Mouse (Mus musculus) hindbrain, embryonic 16.5 days (tissue): ENCODE measurements at regions not wholly inside any gene's neighbourhood (a gene's known extent, or its start where the extent isn't known, plus 50 kb on each side); places are given as distances from the start of the nearest gene placed in this dataset.
A peak's percentile ranks its signal among the peaks of the same experiment; 100 is the strongest.

Experiments used
- ATAC-seq: fragments of 200-750 bp; cut with Nextera tagmentation; 2 replicates; pipeline ENCODE4 v1.8.0; 2017; ENCODE audit warnings: moderate TSS enrichment, moderate library complexity
- H3K27ac ChIP-seq: fragments of 300-500 bp; sonication (generic); 2 replicates; pipeline ENCODE4 v1.5.1; 2014; ENCODE audit warnings: low read depth, mild to moderate bottlenecking, control low read depth, low read length, moderate library complexity
- H3K27me3 ChIP-seq: fragments of 300-500 bp; sonication (generic); replicated peaks from 2 replicates; pipeline ENCODE4 v1.6.1; 2014; ENCODE audit warnings: low read length; ENCODE audit not compliant: control insufficient read depth, insufficient read depth
- H3K36me3 ChIP-seq: fragments of 300-500 bp; sonication (generic); 2 replicates; pipeline ENCODE4 v1.6.1; 2014; ENCODE audit warnings: mild to moderate bottlenecking, low read length, moderate library complexity, mixed read lengths; ENCODE audit not compliant: control insufficient read depth, insufficient read depth
- H3K4me1 ChIP-seq: fragments of 300-500 bp; sonication (generic); 2 replicates; pipeline ENCODE4 v1.6.1; 2014; ENCODE audit warnings: low read depth, low read length; ENCODE audit not compliant: control insufficient read depth, insufficient read depth
- H3K4me2 ChIP-seq: fragments of 300-500 bp; sonication (generic); 2 replicates; pipeline ENCODE4 v1.6.1; 2014; ENCODE audit warnings: mild to moderate bottlenecking, low read length, control low read depth, moderate library complexity
- H3K4me3 ChIP-seq: fragments of 300-500 bp; sonication (generic); 2 replicates; pipeline ENCODE4 v1.5.1; 2014; ENCODE audit warnings: mild to moderate bottlenecking, low read length, control low read depth, moderate library complexity
- H3K9ac ChIP-seq: fragments of 300-500 bp; sonication (generic); 2 replicates; pipeline ENCODE4 v1.6.1; 2014; ENCODE audit warnings: low read depth, mild to moderate bottlenecking, control low read depth, low read length, moderate library complexity
- H3K9me3 ChIP-seq: fragments of 300-500 bp; sonication (generic); 2 replicates; pipeline ENCODE4 v1.6.1; 2014; ENCODE audit warnings: mild to moderate bottlenecking, low read length, moderate library complexity; ENCODE audit not compliant: control insufficient read depth
- WGBS: fragments of 180-500 bp; shearing (Covaris S2); extraction: QIAGEN DNeasy Blood & Tissue Kit; methylation state at CpG from one replicate; pipeline ENCODE4 v1.1.7; 2014; 5-methylcytosine and 5-hydroxymethylcytosine counted together

DNA sequence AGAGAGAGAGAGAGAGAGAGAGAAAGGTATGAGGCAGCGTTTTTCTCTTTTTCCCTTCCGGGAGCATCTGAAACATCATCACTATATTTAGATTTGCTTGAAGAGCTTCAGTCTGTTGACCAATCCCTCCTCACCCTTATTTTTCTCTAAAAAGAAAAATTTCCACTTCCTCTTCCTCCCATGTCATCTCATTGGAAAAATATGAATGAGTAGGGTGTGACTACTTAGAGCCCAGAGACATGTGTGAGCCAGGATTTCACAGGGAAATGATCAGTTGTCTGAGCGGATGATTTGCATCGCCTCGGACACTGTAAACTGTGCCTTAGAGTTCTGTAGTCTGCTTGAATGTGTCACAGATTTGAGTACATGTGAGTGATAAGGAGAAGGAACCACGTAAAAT, 111.3 kb upstream of the Ptger4 start:
- no peaks in the 10 kb centered on the region for H3K36me3 ChIP-seq
- H3K9ac ChIP-seq, result no peak overlapping the region
- ATAC-seq, result no peak
- no peaks in the 10 kb centered on the region for H3K4me1 ChIP-seq
- WGBS, result 93% methylated on average over 6 of the region's 6 CpGs
- no peak overlapping the region for H3K4me2 ChIP-seq
- H3K27ac ChIP-seq, result no peak overlapping the region
- no peak overlapping the region for H3K4me3 ChIP-seq
- no peaks in the 10 kb centered on the region for H3K27me3 ChIP-seq
- H3K9me3 ChIP-seq, result no peaks in the 10 kb centered on the region

DNA sequence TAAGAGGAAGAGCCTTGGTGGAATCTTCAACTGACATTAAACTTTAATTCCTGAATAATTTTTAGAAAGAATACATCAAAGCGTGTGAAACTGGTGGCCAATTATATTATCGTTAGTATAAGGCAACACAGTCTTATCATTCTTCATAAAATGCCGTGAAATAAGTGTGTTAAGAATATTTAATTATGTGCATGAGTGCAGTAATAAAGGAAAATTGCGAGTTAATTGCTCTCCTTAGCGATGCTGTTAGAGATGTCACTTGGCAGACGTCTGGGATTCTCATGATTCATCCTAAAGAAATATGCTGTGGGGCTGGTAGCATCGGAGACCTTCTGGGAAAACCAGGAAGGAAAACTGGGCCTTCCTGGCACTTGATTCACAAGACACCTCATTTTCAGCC, 110.3 kb upstream of the Ptger4 start:
- H3K9ac ChIP-seq, result no peak overlapping the region
- ATAC-seq, result no peak
- no peak overlapping the region for H3K27ac ChIP-seq
- H3K27me3 ChIP-seq, result no peaks in the 10 kb centered on the region
- H3K4me2 ChIP-seq, result no peak overlapping the region
- H3K4me3 ChIP-seq, result no peak overlapping the region
- WGBS, result 65% methylated on average over 7 of the region's 7 CpGs
- H3K9me3 ChIP-seq, result no peaks in the 10 kb centered on the region
- H3K36me3 ChIP-seq, result no peaks in the 10 kb centered on the region
- H3K4me1 ChIP-seq, result no peaks in the 10 kb centered on the region

DNA sequence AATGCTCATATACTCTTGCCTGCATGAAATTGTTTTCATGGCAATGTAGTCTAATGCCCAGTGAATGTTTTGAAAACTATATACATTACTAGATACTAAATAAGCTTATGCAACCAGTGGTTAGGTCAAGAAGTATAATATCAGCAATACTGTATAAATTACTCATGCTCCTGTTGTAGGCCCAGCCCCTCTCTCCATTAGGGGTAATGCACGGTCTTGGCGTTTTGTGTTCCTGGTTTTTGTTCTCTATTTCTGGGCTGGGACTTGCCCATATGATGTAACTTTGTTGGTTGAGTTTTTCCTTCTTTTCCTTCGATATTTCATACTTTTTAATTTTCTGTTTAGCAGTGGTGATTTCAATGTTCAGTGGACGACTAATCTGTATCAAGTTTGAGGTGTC, 104.9 kb upstream of the Ptger4 start:
- WGBS, result 91% methylated on average over 4 of the region's 4 CpGs
- H3K27me3 ChIP-seq, result no peaks in the 10 kb centered on the region
- H3K27ac ChIP-seq, result no peak overlapping the region
- no peak overlapping the region for H3K9ac ChIP-seq
- H3K4me1 ChIP-seq, result no peaks in the 10 kb centered on the region
- H3K9me3 ChIP-seq, result no peaks in the 10 kb centered on the region
- ATAC-seq, result no peak
- no peak overlapping the region for H3K4me3 ChIP-seq
- H3K4me2 ChIP-seq, result no peak overlapping the region
- no peaks in the 10 kb centered on the region for H3K36me3 ChIP-seq

DNA sequence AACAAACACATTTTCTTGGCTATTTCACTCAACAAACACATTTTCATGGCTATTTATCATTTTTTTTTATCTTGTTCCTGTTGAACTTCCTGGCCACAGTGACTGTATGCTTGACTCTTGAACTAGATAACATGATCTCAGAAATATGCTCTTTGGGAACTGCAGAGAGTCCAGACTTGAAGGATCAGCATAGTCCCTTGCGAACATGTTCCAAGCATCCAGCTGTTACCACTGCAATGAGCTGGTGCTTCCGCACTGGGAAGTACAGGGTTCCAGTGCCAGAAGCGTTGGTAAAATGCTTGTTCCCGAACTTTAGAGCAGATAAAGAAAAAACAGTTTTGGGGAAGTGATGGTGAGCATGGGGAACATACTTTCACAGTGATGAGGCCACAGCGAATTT, 103.7 kb upstream of the Ptger4 start:
- Histone ChIP-seq H3K4me1 (no peaks in the 10 kb centered on the region), H3K9ac (no peak overlapping the region), H3K27me3 (no peaks in the 10 kb centered on the region), H3K36me3 (no peaks in the 10 kb centered on the region), H3K4me2 (no peak overlapping the region), H3K9me3 (no peaks in the 10 kb centered on the region), H3K27ac (no peak overlapping the region), H3K4me3 (no peak overlapping the region)
- no peak for ATAC-seq
- 92% methylated on average over 5 of the region's 5 CpGs for WGBS

DNA sequence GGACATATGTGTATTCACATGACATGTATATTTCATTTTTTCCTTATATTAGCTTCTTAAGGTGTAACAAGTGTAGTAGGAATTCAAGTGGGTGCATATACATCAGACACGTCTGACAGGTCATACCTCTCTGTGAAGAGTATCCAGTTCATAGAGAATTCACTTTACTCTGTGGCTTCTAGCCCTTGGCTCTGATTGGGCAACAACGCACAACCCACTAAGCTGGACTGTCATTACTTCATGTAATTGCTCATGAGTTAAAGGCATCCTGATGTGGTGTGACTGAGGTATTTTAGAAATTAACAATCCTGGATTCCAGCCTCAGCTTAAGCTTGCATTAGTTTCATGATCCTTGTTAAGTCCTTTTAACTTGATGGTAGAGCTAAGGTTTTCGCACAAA, 103.0 kb upstream of the Ptger4 start:
- no peak overlapping the region for H3K4me3 ChIP-seq
- WGBS, result 91% methylated on average over 3 of the region's 3 CpGs
- H3K9ac ChIP-seq, result no peak overlapping the region
- no peak overlapping the region for H3K27ac ChIP-seq
- no peaks in the 10 kb centered on the region for H3K36me3 ChIP-seq
- H3K4me1 ChIP-seq, result no peaks in the 10 kb centered on the region
- no peak overlapping the region for H3K4me2 ChIP-seq
- ATAC-seq, result no peak
- H3K9me3 ChIP-seq, result no peaks in the 10 kb centered on the region
- no peaks in the 10 kb centered on the region for H3K27me3 ChIP-seq

DNA sequence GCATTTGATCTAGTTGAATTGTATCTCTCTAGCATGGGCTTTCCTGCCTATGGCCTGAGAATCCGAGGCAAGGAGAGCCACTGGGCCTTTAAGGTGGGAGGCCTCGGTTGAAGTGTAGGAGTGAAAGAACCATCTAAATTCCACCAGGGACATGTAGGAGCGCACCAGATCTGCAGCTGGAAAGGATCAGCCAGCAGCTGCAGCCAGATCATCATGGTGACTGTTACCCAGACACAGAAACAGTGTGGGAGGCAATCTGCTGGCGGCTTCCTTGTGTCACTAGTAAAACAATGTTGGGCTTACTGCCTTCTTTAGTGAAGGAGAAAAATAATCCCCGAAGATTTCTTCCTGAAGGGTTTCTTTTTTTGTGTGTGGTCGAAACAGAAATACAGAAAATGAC, 99.8 kb upstream of the Ptger4 start:
- H3K36me3 ChIP-seq, result no peaks in the 10 kb centered on the region
- no peaks in the 10 kb centered on the region for H3K27me3 ChIP-seq
- H3K4me3 ChIP-seq, result no peak overlapping the region
- H3K9me3 ChIP-seq, result no peaks in the 10 kb centered on the region
- no peak for ATAC-seq
- no peak overlapping the region for H3K27ac ChIP-seq
- no peaks in the 10 kb centered on the region for H3K4me1 ChIP-seq
- no peak overlapping the region for H3K9ac ChIP-seq
- 89% methylated on average over 6 of the region's 6 CpGs for WGBS
- H3K4me2 ChIP-seq, result no peak overlapping the region

DNA sequence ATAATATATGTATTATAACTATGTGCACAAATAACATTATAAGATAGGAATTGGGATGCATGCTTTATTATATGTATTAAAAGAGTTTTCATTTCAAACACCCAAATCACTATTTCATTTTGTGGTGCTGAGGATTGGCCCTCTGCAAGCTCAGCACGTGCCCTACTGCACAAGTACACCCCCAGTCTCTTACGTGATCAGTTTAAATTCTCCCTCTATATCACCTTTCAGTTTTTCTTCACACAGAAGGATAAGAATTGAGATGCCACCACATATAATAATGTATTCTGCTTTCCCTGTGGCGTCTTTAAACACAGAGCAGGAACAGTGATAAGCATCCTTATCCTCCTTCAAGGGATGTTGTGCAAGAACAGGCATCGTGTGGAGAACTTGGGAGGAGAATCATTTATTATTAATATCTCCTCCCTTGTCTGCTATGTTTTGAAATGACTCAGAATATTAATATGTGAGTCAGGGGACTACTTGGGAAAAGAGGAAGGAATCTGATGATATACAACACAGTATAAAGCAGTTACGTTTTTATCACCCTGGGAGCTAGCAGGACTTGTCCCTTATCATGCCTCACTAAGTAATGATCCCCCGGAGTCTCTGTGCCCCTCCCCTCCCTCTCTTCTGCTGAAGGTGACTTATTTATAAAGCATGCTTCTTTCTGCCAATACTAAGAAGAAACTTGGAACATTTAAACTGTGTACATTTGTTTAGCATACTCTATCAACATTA, 91.7 kb upstream of the Ptger4 start:
- Histone ChIP-seq H3K36me3 (no peaks in the 10 kb centered on the region), H3K4me1 (no peaks in the 10 kb centered on the region), H3K4me2 (no peak overlapping the region), H3K27me3 (no peaks in the 10 kb centered on the region), H3K27ac (no peak overlapping the region), H3K9ac (no peak overlapping the region), H3K4me3 (no peak overlapping the region), H3K9me3 (no peaks in the 10 kb centered on the region; the same call in 1 of the 2 replicates)
- 68% methylated on average over 6 of the region's 6 CpGs for WGBS
- peak; percentile 56 for ATAC-seq

DNA sequence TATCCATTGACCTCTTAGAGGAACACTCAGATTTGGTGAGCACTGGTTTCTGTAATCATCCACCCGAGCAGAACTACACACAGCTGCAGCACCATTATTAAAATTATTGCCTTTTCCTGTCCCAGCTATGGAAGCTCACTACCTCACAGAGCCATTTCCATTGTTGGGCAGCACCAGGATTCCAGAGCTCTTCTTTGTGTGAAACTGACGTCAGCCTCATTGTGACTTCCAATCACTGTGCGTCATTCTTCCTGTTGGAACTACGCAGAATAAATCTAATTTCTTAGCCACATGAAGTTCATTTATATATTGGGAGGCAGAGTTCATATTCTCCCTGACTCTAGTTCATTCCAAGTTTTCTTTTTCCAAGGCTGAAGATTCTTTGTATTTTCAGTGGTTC, 83.0 kb upstream of the Ptger4 start:
- no peaks in the 10 kb centered on the region for H3K9me3 ChIP-seq
- H3K27ac ChIP-seq, result no peak overlapping the region
- no peak overlapping the region for H3K4me2 ChIP-seq
- no peak overlapping the region for H3K9ac ChIP-seq
- 78% methylated on average over 4 of the region's 4 CpGs for WGBS
- ATAC-seq, result no peak
- no peaks in the 10 kb centered on the region for H3K36me3 ChIP-seq
- H3K4me3 ChIP-seq, result no peak overlapping the region
- H3K27me3 ChIP-seq, result no peaks in the 10 kb centered on the region
- H3K4me1 ChIP-seq, result no peaks in the 10 kb centered on the region

DNA sequence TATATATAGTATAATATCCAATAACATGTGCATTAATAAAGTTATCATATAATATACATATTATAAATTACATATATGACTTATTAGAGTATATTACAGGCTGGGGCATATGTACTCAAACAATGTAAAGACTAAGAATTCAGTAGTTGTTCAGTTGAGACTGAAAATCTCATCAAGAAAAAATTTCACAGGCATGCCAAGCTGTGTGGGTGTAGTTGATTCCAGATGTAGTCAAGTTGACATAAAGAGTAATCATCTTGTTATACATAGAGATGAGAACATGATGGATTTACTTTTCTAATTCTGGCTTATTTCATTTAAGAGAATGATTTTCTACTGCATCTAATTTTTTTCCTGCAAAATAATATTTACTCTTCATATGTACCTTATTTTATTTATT, 77.7 kb upstream of the Ptger4 start:
- H3K4me3 ChIP-seq, result no peak overlapping the region
- H3K4me1 ChIP-seq, result no peaks in the 10 kb centered on the region
- no peak overlapping the region for H3K9ac ChIP-seq
- H3K36me3 ChIP-seq, result no peaks in the 10 kb centered on the region
- no peak overlapping the region for H3K27ac ChIP-seq
- no peak overlapping the region for H3K4me2 ChIP-seq
- ATAC-seq, result no peak
- no peaks in the 10 kb centered on the region for H3K27me3 ChIP-seq
- no peaks in the 10 kb centered on the region for H3K9me3 ChIP-seq

DNA sequence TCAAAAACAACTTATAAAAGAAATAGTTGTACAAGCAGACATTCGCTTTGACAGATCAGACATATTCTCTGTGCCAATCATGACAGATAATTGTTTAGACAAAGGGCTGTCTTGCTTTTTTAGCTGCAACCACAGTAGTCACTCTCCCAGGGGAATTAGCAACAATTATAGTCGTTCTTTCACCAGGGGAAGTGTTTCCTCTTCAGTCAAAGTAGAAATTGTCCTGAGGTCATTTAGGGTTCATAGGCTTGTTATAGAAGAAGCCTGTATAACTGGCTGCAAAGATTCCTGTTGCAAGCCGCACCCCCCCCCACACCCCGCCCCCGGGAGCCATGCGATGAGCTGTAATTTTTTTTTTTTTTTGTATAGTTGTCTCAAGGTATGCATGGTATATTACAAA, 68.2 kb upstream of the Ptger4 start:
- WGBS, result 79% methylated on average over 6 of the region's 6 CpGs

More for the DNA sequence above, 68.2 kb upstream of the Ptger4 start:
- no peak overlapping the region for H3K4me2 ChIP-seq
- no peak overlapping the region for H3K4me3 ChIP-seq
- H3K36me3 ChIP-seq, result no peaks in the 10 kb centered on the region
- H3K9me3 ChIP-seq, result no peaks in the 10 kb centered on the region
- no peak for ATAC-seq
- H3K4me1 ChIP-seq, result no peaks in the 10 kb centered on the region
- H3K27ac ChIP-seq, result no peak overlapping the region
- H3K27me3 ChIP-seq, result no peaks in the 10 kb centered on the region
- no peak overlapping the region for H3K9ac ChIP-seq
